Comparison of ENCODE assay signal across 8 mouse cellular contexts in the genomic region with DNA sequence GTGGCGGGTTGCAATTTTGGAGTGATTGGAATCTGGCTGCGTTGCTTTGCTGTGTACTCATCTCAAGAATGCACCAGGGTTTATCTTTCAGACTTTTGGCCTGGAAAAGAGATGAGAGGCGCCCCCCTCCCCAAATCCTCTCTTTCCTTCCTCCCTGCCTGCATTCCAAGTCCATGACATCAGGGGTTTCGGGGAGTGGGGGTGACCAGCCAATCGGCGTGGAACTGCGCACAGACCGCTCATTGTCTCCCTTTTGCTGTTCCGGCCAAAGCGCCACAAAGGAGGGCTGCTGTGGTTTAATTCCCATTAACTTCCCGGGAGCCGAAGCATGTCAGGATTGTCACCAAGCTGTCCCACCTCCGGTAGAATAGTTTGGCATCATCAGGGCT. TPM values are rescaled to one million over a fixed set of nuclear protein-coding genes. Genes with fewer than 3 reads are reported as not detected.
A peak's percentile ranks its signal among the peaks of the same experiment; 100 is the strongest.
DNase-seq lines count a peak whose midpoint lies in the region; ATAC-seq lines count a peak whose summit lies in the region.

No protein-coding gene starts in this region.

- peak overlapping the region; percentile 92 for H3K4me3 ChIP-seq in forebrain, embryonic 10.5 days
- H3K4me3 ChIP-seq in heart, embryonic 14.5 days (ENCODE audit: control insufficient read depth in 1 of 2, insufficient read depth in 1 of 2, low read depth in 1 of 2, low read length in 2 of 2), result peak overlapping the region; percentile 82 to 86
- peak overlapping the region; percentile 77 for H3K4me3 ChIP-seq in liver, embryonic 11.5 days (ENCODE audit: low read depth, low read length)
- peak overlapping the region; percentile 88 for H3K4me3 ChIP-seq in neural tube, embryonic 11.5 days (ENCODE audit: low read depth, low read length)

- H3K27ac ChIP-seq in forebrain, embryonic 10.5 days, result peak overlapping the region; percentile 100
- H3K27ac ChIP-seq in heart, embryonic 14.5 days (replicated peaks in 1 of 2; ENCODE audit: control insufficient read depth in 1 of 2, insufficient read depth in 1 of 2, low read depth in 2 of 2, low read length in 2 of 2), result peak overlapping the region; percentile 98
- H3K27ac ChIP-seq in liver, embryonic 11.5 days (ENCODE audit: low read depth, low read length), result peak overlapping the region; percentile 86
- H3K27ac ChIP-seq in neural tube, embryonic 11.5 days (ENCODE audit: low read depth, low read length), result peak overlapping the region; percentile 99

- peak overlapping the region; percentile 86 for H3K4me2 ChIP-seq in heart, embryonic 14.5 days (ENCODE audit: low read length)
- H3K4me2 ChIP-seq in liver, embryonic 11.5 days, result peak overlapping the region; percentile 82
- peak overlapping the region; percentile 54 for H3K4me2 ChIP-seq in neural tube, embryonic 11.5 days (ENCODE audit: low read depth)

- peak; percentile 52 for ATAC-seq in heart, embryonic 14.5 days (ENCODE audit: insufficient number of reproducible peaks, insufficient read depth, low FRiP score, low read depth)
- no peak for ATAC-seq in liver, embryonic 11.5 days (replicated peaks; ENCODE audit: low FRiP score)
- ATAC-seq in neural tube, embryonic 11.5 days (ENCODE audit: insufficient read depth, low FRiP score, low TSS enrichment), result peak; percentile 76

- peak; percentile 79 for DNase-seq in 3134 (ENCODE audit: extremely low read depth, insufficient read length, low spot score)
- peak; percentile 76 to 81 for DNase-seq in adrenal gland, postnatal 36 days
- DNase-seq in forebrain, embryonic 10.5 days (ENCODE audit: extremely low spot score, low spot score), result peak; percentile 91
- DNase-seq in kidney, postnatal 14 days, result peak; percentile 76
- peak; percentile 75 for DNase-seq in liver, embryonic 11.5 days (ENCODE audit: low spot score)
- DNase-seq in neural tube, embryonic 11.5 days (ENCODE audit: low spot score), result peak; percentile 91
- DNase-seq in thymus, postnatal 36 days, result peak; percentile 24 to 33

- H3K4me1 ChIP-seq in forebrain, embryonic 10.5 days, result peaks cover 58% of the 10 kb centered on the region
- peaks cover 17 to 43% of the 10 kb centered on the region in 2 experiments for H3K4me1 ChIP-seq in heart, embryonic 14.5 days (ENCODE audit: control insufficient read depth in 2 of 2, insufficient read depth in 2 of 2, low read length in 2 of 2)
- peaks cover 21% of the 10 kb centered on the region for H3K4me1 ChIP-seq in liver, embryonic 11.5 days (replicated peaks; ENCODE audit: control insufficient read depth, insufficient read depth, low read length)
- peaks cover 16% of the 10 kb centered on the region for H3K4me1 ChIP-seq in neural tube, embryonic 11.5 days (ENCODE audit: control insufficient read depth, insufficient read depth, low read length)

- 0% methylated on average over 13 of the region's 13 CpGs for WGBS in forebrain, embryonic 10.5 days
- under 1% methylated on average over 13 of the region's 13 CpGs for WGBS in heart, embryonic 14.5 days
- WGBS in liver, embryonic 11.5 days, result 2% methylated on average over 13 of the region's 13 CpGs
- WGBS in neural tube, embryonic 11.5 days, result 0% methylated on average over 13 of the region's 13 CpGs

- H3K9me3 ChIP-seq in forebrain, embryonic 10.5 days, result no peaks in the 10 kb centered on the region
- no peaks in the 10 kb centered on the region for H3K9me3 ChIP-seq in heart, embryonic 14.5 days (ENCODE audit: control insufficient read depth, low read length)
- no peaks in the 10 kb centered on the region for H3K9me3 ChIP-seq in liver, embryonic 11.5 days (ENCODE audit: control insufficient read depth, low read length)
- no peaks in the 10 kb centered on the region for H3K9me3 ChIP-seq in neural tube, embryonic 11.5 days (ENCODE audit: control insufficient read depth, low read length)

- peaks cover 23% of the 10 kb centered on the region for H3K36me3 ChIP-seq in forebrain, embryonic 10.5 days (replicated peaks)
- H3K36me3 ChIP-seq in heart, embryonic 14.5 days (ENCODE audit: control insufficient read depth, insufficient read depth, low read length), result no peaks in the 10 kb centered on the region
- H3K36me3 ChIP-seq in liver, embryonic 11.5 days (ENCODE audit: control insufficient read depth, insufficient read depth, low read length), result no peaks in the 10 kb centered on the region
- no peaks in the 10 kb centered on the region for H3K36me3 ChIP-seq in neural tube, embryonic 11.5 days (ENCODE audit: control insufficient read depth, insufficient read depth, low read length)

- peaks cover 27% of the 10 kb centered on the region for H3K27me3 ChIP-seq in forebrain, embryonic 10.5 days (ENCODE audit: poor library complexity, severe bottlenecking)
- no peaks in the 10 kb centered on the region for H3K27me3 ChIP-seq in heart, embryonic 14.5 days (ENCODE audit: control insufficient read depth, insufficient read depth, low read length)
- no peaks in the 10 kb centered on the region for H3K27me3 ChIP-seq in liver, embryonic 11.5 days (replicated peaks; ENCODE audit: control insufficient read depth, insufficient read depth, low read length)
- no peaks in the 10 kb centered on the region for H3K27me3 ChIP-seq in neural tube, embryonic 11.5 days (ENCODE audit: control insufficient read depth, insufficient read depth, low read length)

- H3K9ac ChIP-seq in heart, embryonic 14.5 days (ENCODE audit: low read length), result peak overlapping the region; percentile 99
- H3K9ac ChIP-seq in liver, embryonic 11.5 days (ENCODE audit: low read depth, low read length), result peak overlapping the region; percentile 90
- peak overlapping the region; percentile 98 for H3K9ac ChIP-seq in neural tube, embryonic 11.5 days (ENCODE audit: low read length)

RNA-seq across cellular contexts. Expression of a gene that starts 1.2 kb away (rescaled TPM):
- total RNA-seq in adrenal gland, postnatal 36 days (2021), result 100 to 1,000 TPM; 284 to 529 TPM
- polyA plus RNA-seq in forebrain, embryonic 10.5 days (2016; fragmentation: Nextera tagmentation; extraction: Ambion mirVana), result 843 and 904 TPM in 2 replicates
- polyA plus RNA-seq in heart, embryonic 14.5 days (2014; fragmentation: Nextera tagmentation; extraction: Ambion mirVana), result 358 and 372 TPM in 2 replicates
- 294 and 295 TPM in 2 replicates for polyA plus RNA-seq in liver, embryonic 11.5 days (2014; fragmentation: Nextera tagmentation; extraction: Ambion mirVana)
- polyA plus RNA-seq in neural tube, embryonic 11.5 days (2014; fragmentation: Nextera tagmentation; extraction: Ambion mirVana), result 1,106 and 1,111 TPM in 2 replicates

Comparison
In these comparisons a context has a peak if more than half of its experiments do, and no peak if none do; other contexts are left out.
1. DNase-seq: peak in every context shown above with its lines; median percentile 91 in forebrain, embryonic 10.5 days; 91 in neural tube, embryonic 11.5 days; 79 in 3134; 78 in adrenal gland, postnatal 36 days; 76 in kidney, postnatal 14 days; 75 in liver, embryonic 11.5 days; 28 in thymus, postnatal 36 days.